Mouse (Mus musculus) gastrocnemius, postnatal 10 days (tissue): ENCODE measurements around the gene Zfp422. TPM values are rescaled to one million over a fixed set of nuclear protein-coding genes. Genes with fewer than 3 reads are reported as not detected.
A peak's percentile ranks its signal among the peaks of the same experiment; 100 is the strongest.
"Not testable (repeated sequence)": the region's sequence is repeated elsewhere in the genome, so short reads cannot be mapped to it uniquely, and the experiment has no call there.

Experiments
- DNase-seq: peaks from one replicate; pipeline ENCODE4 v3.0.0; 2021; ENCODE audit warnings: mixed read lengths
- total RNA-seq, 2 experiments: library from RNA; stranded (reverse); gene quantifications; 2 replicates each; pipeline ENCODE4 v1.2.3; 2021

Zfp422 gene
- total RNA-seq, 2 experiments from 2014 or later: 19.5 to 19.8 TPM

DNA sequence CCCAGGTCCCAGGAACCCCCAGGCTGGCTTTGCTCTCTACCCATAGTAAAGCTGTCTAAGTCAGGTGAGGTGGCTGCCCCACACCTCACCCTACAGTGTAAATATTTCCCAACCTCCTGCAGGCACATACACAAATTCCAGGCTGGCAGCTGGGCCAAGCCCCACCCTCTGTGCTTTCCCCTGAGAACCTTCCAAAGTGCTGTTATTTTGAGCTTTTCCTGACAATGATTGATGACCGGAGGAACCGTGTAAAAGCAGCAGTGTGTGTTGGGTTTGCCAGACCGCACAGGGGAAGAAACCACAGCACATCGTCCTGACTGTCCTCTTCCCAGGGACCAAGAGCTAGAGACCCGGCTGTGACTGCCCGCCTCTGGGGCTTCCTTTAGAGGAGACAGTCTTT, 21.6 kb upstream of the Zfp422 start, which contains the start of gene Depp1:
TSS of gene Depp1 (plus strand) at position 204 of the 400 bp plus-strand sequence.
- DNase-seq: no peak

DNA sequence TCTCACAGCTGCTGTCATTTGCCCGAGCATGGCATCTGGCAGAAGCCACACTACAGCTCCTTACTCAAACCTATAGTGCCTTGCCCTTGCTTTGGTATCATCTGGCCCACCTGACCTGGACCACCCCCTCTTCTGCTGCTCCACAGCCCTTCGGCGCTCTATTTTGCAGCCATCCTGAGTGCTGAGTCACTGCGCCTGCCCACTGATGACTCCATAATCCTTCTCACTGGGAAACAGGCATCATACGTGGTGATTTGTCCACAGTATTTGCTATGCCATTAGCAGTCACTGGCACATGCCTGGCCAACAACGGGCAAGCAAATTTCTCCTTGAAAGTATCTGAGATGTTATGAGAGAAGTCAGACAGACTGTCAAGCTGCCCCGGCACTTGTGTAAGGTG, 21.0 kb upstream of the Zfp422 start:
- no peak for DNase-seq

DNA sequence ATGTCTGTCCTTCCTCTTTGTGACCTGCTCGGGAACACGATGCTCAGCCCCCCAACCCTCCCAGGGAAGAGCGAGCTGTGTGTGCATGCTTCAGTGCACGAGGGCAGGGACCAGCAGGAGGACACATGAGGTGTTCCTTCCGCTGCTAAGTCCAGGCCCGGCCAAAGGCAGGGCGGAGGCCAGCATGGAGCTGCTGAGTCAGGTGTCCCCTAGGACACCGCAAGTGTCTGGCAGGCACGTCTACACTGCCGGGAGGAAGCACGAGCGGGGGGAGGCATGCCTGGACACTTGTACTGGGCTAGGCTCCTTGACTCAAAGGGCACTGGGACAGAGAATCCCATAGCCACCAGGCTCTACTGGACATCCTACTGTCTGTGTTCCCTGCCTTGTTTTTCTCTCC, 19.0 kb upstream of the Zfp422 start:
- peak; percentile 40 for DNase-seq

GRCm38 (mm10) chr6:116644335-116644734, 15.5 kb upstream of the Zfp422 start:
- no peak for DNase-seq

- no peak for DNase-seq
Observed at GRCm38 (mm10) chr6:116643881-116644280, 15.1 kb upstream of the Zfp422 start.

DNA sequence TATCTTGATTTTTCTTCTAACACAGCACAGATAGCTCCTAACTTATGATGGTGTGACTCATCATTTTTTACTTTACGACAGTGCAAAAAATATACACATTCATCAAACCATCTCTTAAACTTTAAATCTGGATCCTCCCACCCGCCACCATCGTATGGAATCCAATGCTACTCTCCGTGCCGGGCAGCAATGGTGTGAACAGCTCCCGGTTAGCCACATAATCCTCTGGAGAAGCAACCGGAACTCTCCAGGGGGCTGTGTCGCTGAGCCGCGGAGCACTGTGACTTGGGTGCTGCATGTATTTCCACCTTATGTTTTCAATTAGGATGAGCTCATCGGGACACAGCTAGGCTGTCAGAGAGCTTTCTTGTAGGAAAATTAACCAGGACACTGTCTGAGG, 14.1 kb upstream of the Zfp422 start:
- no peak for DNase-seq

DNA sequence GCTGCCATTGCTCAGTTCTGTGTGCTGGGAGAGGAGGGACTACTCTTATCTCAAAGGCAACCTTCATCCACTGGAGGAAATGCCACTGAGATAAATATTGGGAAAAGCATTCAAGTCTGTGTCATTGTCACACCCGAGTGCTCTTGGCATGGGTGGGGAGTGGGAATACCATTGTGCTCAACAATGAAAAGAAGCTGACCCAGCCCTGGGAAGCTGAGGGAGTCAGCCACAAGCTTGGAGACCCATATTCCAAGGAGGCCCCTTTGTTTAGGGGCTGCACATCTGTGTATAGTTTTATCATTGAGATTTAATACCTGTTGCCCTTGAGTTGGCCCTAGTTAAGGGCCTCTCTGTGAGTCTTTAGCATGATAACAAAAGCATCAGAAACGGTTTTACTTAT, 10.9 kb upstream of the Zfp422 start:
- DNase-seq: no peak

GRCm38 (mm10) chr6:116638871-116639270, 10.1 kb upstream of the Zfp422 start:
- no peak for DNase-seq

GRCm38 (mm10) chr6:116637496-116637895, 8.7 kb upstream of the Zfp422 start:
- DNase-seq: no peak

DNA sequence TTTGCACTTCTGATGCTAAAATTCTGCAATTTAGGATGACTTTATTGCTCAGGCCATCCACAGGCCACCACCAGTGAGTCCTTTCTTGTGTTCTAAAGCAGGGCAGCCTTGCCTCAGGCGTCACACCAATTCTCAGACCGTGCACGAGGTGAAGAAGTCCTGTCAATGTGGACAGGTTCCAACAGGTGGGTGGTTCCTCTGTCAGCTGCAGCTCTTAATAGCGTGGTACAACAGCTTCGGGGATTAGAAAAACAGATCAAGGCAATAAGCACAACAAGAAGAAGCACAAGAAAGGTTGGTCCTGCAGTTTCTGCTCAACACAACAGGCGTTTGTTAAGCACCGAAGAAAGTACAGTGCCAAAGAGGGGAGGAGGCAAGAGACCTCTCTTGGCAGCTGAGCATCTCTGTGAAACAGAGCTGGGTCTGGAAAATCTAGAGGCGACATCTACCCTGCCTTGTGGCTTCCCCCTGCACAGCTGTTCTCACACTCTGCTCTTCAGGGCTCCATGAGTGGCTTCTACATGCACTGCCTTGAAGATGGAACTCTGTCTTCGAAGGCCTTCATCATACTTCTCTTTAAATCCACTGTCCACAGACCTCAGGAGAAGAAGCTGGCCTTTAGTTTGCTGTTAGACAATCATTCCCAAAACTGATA, 7.9 kb upstream of the Zfp422 start:
- no peak for DNase-seq

DNA sequence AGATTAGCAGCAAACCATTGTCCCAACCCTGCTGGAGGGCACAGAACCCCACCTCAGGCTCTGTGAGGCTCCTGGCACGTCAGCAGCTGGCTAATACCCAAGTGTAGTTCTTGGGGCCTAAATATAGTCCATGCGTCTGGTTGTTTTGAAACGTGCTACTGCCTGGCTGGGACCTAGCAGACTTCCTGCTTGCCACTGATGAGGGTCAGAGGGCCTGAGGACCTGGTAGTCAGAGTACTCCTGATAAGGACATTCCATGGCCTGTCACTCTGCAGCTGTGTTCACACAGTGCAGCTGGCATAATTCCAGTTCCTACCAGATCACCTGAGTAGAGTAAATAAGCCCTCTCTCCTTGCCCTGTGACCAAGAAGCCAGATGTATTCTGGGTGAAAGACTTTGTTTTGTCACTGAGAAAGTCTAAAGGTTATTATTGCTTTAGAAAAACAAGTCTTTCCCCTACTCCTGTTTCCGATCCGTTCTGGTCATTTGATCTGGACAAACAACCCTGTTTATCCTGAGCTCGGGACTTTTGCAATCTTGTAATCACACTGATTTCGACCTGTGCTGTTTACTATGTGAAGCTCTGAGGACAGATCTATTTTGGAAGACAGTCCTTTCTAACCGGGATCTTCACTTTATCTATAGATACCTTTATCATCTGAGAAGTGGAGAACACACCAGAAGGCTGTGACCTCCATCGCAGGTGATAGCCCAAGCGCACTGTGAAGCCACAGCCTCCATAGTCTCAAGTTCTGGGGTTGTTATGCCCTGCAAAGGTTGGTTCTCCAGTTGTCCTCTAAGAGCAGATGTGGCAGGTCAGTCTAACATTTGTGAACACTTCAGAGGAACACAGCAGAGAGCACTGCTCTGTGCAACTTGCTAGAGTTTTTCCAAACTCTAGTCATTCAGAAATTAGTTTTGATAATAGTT, 6.7 kb upstream of the Zfp422 start:
- DNase-seq: peak; percentile 51

- DNase-seq: no peak
Observed at GRCm38 (mm10) chr6:116633741-116634695, 5.2 kb upstream of the Zfp422 start.

- peak; percentile 84 for DNase-seq
Observed at GRCm38 (mm10) chr6:116632129-116632528, 3.3 kb upstream of the Zfp422 start.

- DNase-seq: no peak
Observed at GRCm38 (mm10) chr6:116629766-116630165, 967 bp upstream of the Zfp422 start.

DNA sequence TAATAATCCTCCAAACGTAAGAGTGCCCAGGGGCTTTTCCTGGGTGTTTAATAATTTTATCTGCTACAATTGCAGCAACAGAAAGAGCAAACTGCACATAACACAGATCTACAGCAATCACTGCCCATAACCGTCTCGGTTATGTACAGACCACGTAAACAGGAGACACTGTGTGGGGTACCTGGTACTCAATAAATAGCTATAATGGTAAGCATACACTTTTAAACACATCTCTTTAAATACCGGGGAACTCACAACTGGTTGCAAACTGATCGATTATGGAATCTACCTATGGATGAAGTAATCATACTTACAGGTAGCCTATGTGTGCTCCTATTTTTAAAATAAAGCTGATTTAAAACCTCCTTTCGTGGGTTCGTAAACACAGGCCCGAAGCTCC, 704 bp downstream of the Zfp422 start:
- no peak for DNase-seq

- DNase-seq: not testable (repeated sequence)
Observed at GRCm38 (mm10) chr6:116626417-116626816, 2.4 kb downstream of the Zfp422 start.

DNA sequence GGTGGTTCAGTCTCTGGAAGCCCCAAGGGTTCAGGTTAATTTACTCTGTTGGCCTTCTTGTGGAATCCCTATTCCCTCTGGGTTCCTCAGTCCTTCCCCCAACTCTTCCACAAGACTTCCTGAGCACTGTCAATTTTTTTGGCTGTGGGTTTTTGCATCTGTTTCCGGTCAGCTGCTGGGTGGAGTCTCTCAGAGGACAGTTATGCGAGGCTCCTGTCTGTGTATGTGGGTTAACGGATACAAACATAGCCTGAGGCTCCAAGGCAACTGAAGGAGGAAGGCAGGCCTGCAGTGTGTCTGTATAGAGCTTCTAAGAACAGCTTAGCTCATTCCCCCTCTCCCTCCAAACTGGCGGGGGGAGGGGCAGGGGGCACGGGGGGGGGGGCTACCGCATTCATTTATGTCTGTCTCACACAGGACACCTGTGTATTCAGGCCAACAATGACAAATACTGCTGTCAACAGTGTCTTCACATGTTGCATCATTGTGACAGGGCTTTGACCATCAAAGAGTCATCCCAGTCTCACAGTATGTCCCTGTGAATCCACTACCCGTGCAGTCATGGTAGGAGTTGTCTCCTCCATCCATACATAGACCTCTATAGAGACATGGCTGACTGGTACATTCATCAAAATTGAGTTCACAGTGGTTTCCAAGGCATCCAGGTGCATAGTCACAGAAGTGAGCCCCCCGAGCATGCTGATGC, 7.3 kb downstream of the Zfp422 start:
- DNase-seq: no peak

DNA sequence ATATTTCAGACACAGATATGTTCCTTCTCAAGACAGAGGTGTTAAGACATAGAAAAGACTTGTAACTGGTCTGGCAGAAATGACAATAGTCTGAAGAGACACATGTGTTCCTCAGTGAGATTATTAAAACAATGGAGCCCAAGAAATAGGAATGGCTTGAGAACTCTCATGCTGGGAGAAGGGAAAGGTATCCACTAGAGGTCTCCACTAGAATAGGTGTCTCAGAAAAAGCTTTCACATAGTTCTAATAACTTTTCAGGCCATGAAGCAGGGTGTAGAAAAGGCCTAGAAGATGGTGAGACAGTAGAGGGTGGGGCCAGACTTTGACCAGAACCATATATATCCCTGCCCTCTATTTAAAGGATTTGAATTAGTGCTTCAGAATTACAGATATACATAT, 10.7 kb downstream of the Zfp422 start:
- no peak for DNase-seq

DNA sequence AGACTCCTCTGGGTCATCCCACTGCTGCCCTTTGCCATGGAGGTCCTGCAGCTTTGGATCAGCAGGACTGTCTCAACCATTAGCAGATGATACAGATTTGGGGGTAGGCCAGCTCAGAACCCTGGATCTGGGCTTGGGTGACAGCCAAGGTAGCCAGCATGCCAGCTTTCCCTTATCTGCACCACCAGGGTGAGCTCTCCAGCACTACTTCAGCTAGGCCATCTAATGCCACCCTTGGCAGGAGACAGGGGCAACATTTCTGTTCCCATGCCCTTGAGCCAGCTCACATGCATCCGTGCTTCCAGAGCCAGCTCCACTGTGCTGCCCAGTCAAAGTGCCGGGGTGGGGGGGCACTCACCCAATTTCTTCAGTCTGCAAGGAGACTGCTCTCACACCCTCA, 13.1 kb downstream of the Zfp422 start:
- DNase-seq: no peak

DNA sequence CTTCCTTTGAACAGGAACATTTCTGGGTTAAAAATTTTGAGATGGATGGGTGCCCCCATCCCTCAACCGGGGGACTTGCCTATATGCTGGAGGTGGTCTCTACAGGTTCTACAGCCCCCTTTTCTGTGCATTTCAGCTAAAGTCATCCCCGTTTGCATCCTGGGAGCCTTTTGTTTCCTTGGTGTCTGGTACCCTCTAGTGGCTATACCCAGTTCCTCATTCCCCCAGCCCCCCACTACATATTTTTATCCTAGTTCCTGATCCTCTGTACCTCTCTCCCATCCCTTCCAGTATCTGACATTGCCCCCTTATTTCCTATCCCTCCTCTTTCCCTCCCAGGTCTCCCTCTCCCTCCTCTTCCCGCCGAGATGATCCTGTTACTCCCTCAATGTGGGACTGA, 21.6 kb downstream of the Zfp422 start:
- no peak for DNase-seq

DNA sequence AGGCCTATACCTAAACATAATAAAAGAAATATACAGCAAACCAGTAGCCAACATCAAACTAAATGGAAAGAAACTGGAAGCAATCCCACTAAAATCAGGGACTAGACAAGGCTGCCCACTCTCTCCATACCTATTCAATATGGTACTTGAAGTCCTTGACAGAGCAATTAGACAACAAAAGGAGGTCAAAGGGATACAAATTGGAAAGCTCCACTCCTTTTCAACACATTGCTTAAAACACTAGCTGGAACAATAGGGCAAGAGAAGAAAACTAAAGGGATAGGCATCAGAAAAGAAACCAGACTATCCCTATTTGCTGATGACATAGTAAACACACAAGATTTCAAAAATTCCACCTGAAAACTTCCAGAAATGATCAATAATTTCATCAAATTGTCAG, 27.8 kb downstream of the Zfp422 start:
- not testable (repeated sequence) for DNase-seq

DNA sequence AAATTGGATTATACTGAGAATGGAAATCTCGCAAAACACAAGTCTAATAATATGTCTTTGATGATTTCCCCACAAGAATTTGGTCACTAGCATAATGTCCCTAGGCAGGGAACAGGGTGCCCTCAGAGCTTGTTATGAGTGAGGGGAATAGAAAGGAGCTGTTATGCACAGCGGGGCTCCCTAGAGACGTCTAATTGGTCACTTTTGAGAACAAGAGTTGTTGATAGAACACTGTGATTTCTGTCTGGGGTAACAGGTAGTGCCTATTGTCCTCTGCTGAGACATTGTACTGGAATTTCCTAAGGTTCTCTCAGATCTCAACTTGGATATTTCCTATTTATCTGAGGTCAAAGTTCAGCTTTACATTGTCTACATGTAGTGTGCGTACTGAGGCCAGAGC, 44.7 kb downstream of the Zfp422 start, which contains the start of gene Olfr215:
TSS of gene Olfr215 (minus strand) at position 101 of the 400 bp plus-strand sequence.
- DNase-seq: no peak
